Mouse (Mus musculus): Measurements from ENCODE around the gene Adamts6. TPM values are rescaled to one million over a fixed set of nuclear protein-coding genes. Genes with fewer than 3 reads are reported as not detected.

Gene Adamts6
- polyA plus RNA-seq, 1 experiment from 2014 or later = 1.2 TPM

GRCm38 (mm10) chr13:104509561-104510493, 222.2 kb downstream of the Adamts6 start:
- WGBS = 82% methylated on average over 26 of the region's 26 CpGs
- H3K9me3 ChIP-seq (ENCODE audit: control insufficient read depth, low read length) = no peaks in the 10 kb centered on the region
- H3K4me2 ChIP-seq (ENCODE audit: low read depth, low read length) = no peak overlapping the region
- no peaks in the 10 kb centered on the region for H3K4me1 ChIP-seq (ENCODE audit: control insufficient read depth, insufficient read depth, low read length)
- no peak overlapping the region for H3K9ac ChIP-seq (ENCODE audit: low read depth, low read length)
- H3K36me3 ChIP-seq (ENCODE audit: control insufficient read depth, insufficient read depth, low read length) = no peaks in the 10 kb centered on the region
- ATAC-seq = no peak
- H3K27me3 ChIP-seq (replicated peaks; ENCODE audit: control insufficient read depth, insufficient read depth, low read length) = no peaks in the 10 kb centered on the region
- no peak overlapping the region for H3K27ac ChIP-seq (ENCODE audit: low read length)
- no peak overlapping the region for H3K4me3 ChIP-seq (ENCODE audit: low read length)

GRCm38 (mm10) chr13:104510766-104511165, 223.1 kb downstream of the Adamts6 start:
- H3K9ac ChIP-seq (ENCODE audit: low read depth, low read length) = no peak overlapping the region
- H3K27me3 ChIP-seq (replicated peaks; ENCODE audit: control insufficient read depth, insufficient read depth, low read length) = no peaks in the 10 kb centered on the region
- 75% methylated on average over 5 of the region's 5 CpGs for WGBS
- H3K4me2 ChIP-seq (ENCODE audit: low read depth, low read length) = no peak overlapping the region
- H3K4me3 ChIP-seq (ENCODE audit: low read length) = no peak overlapping the region
- H3K9me3 ChIP-seq (ENCODE audit: control insufficient read depth, low read length) = no peaks in the 10 kb centered on the region
- no peak for ATAC-seq
- no peaks in the 10 kb centered on the region for H3K36me3 ChIP-seq (ENCODE audit: control insufficient read depth, insufficient read depth, low read length)
- H3K4me1 ChIP-seq (ENCODE audit: control insufficient read depth, insufficient read depth, low read length) = no peaks in the 10 kb centered on the region
- H3K27ac ChIP-seq (ENCODE audit: low read length) = no peak overlapping the region

- Histone ChIP-seq H3K4me2 (ENCODE audit: low read depth, low read length) (no peak overlapping the region), H3K27ac (ENCODE audit: low read length) (no peak overlapping the region), H3K9me3 (ENCODE audit: control insufficient read depth, low read length) (no peaks in the 10 kb centered on the region), H3K27me3 (replicated peaks; ENCODE audit: control insufficient read depth, insufficient read depth, low read length) (no peaks in the 10 kb centered on the region), H3K4me3 (ENCODE audit: low read length) (no peak overlapping the region), H3K36me3 (ENCODE audit: control insufficient read depth, insufficient read depth, low read length) (no peaks in the 10 kb centered on the region), H3K9ac (ENCODE audit: low read depth, low read length) (no peak overlapping the region), H3K4me1 (ENCODE audit: control insufficient read depth, insufficient read depth, low read length) (peaks cover 9% of the 10 kb centered on the region; the same call in 1 of the 2 replicates)
- no peak for ATAC-seq
- WGBS = 91% methylated on average over 1 of the region's 1 CpGs
Observed at GRCm38 (mm10) chr13:104515054-104515453, 227.4 kb downstream of the Adamts6 start.

- H3K27ac ChIP-seq (ENCODE audit: low read length) = peak overlapping the region; percentile 1
- peaks cover 9% of the 10 kb centered on the region; the same call in 1 of the 2 replicates for H3K4me1 ChIP-seq (ENCODE audit: control insufficient read depth, insufficient read depth, low read length)
- no peaks in the 10 kb centered on the region for H3K27me3 ChIP-seq (replicated peaks; ENCODE audit: control insufficient read depth, insufficient read depth, low read length)
- H3K9me3 ChIP-seq (ENCODE audit: control insufficient read depth, low read length) = no peaks in the 10 kb centered on the region
- 53% methylated on average over 4 of the region's 4 CpGs for WGBS
- H3K36me3 ChIP-seq (ENCODE audit: control insufficient read depth, insufficient read depth, low read length) = no peaks in the 10 kb centered on the region
- no peak overlapping the region for H3K4me3 ChIP-seq (ENCODE audit: low read length)
- H3K9ac ChIP-seq (ENCODE audit: low read depth, low read length) = no peak overlapping the region
- H3K4me2 ChIP-seq (ENCODE audit: low read depth, low read length) = no peak overlapping the region
- no peak for ATAC-seq
Observed at GRCm38 (mm10) chr13:104516146-104516545, 228.5 kb downstream of the Adamts6 start.

GRCm38 (mm10) chr13:104516766-104517364, 229.2 kb downstream of the Adamts6 start:
- WGBS = 35% methylated on average over 7 of the region's 7 CpGs
- Histone ChIP-seq H3K27ac (ENCODE audit: low read length) (peak overlapping the region; percentile 61; the same call in 1 of the 2 replicates), H3K4me1 (ENCODE audit: control insufficient read depth, insufficient read depth, low read length) (peaks cover 9% of the 10 kb centered on the region; the same call in 1 of the 2 replicates), H3K9me3 (ENCODE audit: control insufficient read depth, low read length) (no peaks in the 10 kb centered on the region), H3K9ac (ENCODE audit: low read depth, low read length) (no peak overlapping the region), H3K27me3 (replicated peaks; ENCODE audit: control insufficient read depth, insufficient read depth, low read length) (no peaks in the 10 kb centered on the region), H3K4me3 (ENCODE audit: low read length) (no peak overlapping the region), H3K4me2 (ENCODE audit: low read depth, low read length) (no peak overlapping the region), H3K36me3 (ENCODE audit: control insufficient read depth, insufficient read depth, low read length) (no peaks in the 10 kb centered on the region)
- ATAC-seq = peak; percentile 46; the same call in 1 of the 2 replicates

- WGBS = 50% methylated on average over 15 of the region's 15 CpGs
- Histone ChIP-seq H3K9ac (ENCODE audit: low read depth, low read length) (peak overlapping the region; percentile 58), H3K4me2 (ENCODE audit: low read depth, low read length) (peak overlapping the region; percentile 60), H3K9me3 (ENCODE audit: control insufficient read depth, low read length) (no peaks in the 10 kb centered on the region), H3K27me3 (replicated peaks; ENCODE audit: control insufficient read depth, insufficient read depth, low read length) (no peaks in the 10 kb centered on the region), H3K4me3 (ENCODE audit: low read length) (peak overlapping the region; percentile 33), H3K27ac (ENCODE audit: low read length) (peak overlapping the region; percentile 68), H3K36me3 (ENCODE audit: control insufficient read depth, insufficient read depth, low read length) (no peaks in the 10 kb centered on the region), H3K4me1 (ENCODE audit: control insufficient read depth, insufficient read depth, low read length) (peaks cover 9% of the 10 kb centered on the region; the same call in 1 of the 2 replicates)
- peak; percentile 29; the same call in 1 of the 2 replicates for ATAC-seq
Observed at GRCm38 (mm10) chr13:104517638-104518311, 230.1 kb downstream of the Adamts6 start.

- H3K4me1 ChIP-seq (ENCODE audit: control insufficient read depth, insufficient read depth, low read length) = peaks cover 9% of the 10 kb centered on the region; the same call in 1 of the 2 replicates
- H3K27ac ChIP-seq (ENCODE audit: low read length) = peak overlapping the region; percentile 68
- 18% methylated on average over 19 of the region's 19 CpGs for WGBS
- peak overlapping the region; percentile 58 for H3K9ac ChIP-seq (ENCODE audit: low read depth, low read length)
- peak overlapping the region; percentile 60 for H3K4me2 ChIP-seq (ENCODE audit: low read depth, low read length)
- ATAC-seq = peak; percentile 91
- H3K4me3 ChIP-seq (ENCODE audit: low read length) = peak overlapping the region; percentile 33
- no peaks in the 10 kb centered on the region for H3K9me3 ChIP-seq (ENCODE audit: control insufficient read depth, low read length)
- no peaks in the 10 kb centered on the region for H3K27me3 ChIP-seq (replicated peaks; ENCODE audit: control insufficient read depth, insufficient read depth, low read length)
- H3K36me3 ChIP-seq (ENCODE audit: control insufficient read depth, insufficient read depth, low read length) = no peaks in the 10 kb centered on the region
Observed at GRCm38 (mm10) chr13:104518312-104519005, 230.8 kb downstream of the Adamts6 start.

- no peak for ATAC-seq
- Histone ChIP-seq H3K27ac (ENCODE audit: low read length) (no peak overlapping the region), H3K4me3 (ENCODE audit: low read length) (no peak overlapping the region), H3K4me2 (ENCODE audit: low read depth, low read length) (no peak overlapping the region), H3K9ac (ENCODE audit: low read depth, low read length) (no peak overlapping the region), H3K9me3 (ENCODE audit: control insufficient read depth, low read length) (no peaks in the 10 kb centered on the region), H3K4me1 (ENCODE audit: control insufficient read depth, insufficient read depth, low read length) (peaks cover 9% of the 10 kb centered on the region; the same call in 1 of the 2 replicates), H3K36me3 (ENCODE audit: control insufficient read depth, insufficient read depth, low read length) (no peaks in the 10 kb centered on the region), H3K27me3 (replicated peaks; ENCODE audit: control insufficient read depth, insufficient read depth, low read length) (no peaks in the 10 kb centered on the region)
- WGBS = 72% methylated on average over 14 of the region's 14 CpGs
Observed at GRCm38 (mm10) chr13:104519006-104519695, 231.5 kb downstream of the Adamts6 start.
